8 mouse cellular contexts compared by ENCODE assay signal in the genomic region with DNA sequence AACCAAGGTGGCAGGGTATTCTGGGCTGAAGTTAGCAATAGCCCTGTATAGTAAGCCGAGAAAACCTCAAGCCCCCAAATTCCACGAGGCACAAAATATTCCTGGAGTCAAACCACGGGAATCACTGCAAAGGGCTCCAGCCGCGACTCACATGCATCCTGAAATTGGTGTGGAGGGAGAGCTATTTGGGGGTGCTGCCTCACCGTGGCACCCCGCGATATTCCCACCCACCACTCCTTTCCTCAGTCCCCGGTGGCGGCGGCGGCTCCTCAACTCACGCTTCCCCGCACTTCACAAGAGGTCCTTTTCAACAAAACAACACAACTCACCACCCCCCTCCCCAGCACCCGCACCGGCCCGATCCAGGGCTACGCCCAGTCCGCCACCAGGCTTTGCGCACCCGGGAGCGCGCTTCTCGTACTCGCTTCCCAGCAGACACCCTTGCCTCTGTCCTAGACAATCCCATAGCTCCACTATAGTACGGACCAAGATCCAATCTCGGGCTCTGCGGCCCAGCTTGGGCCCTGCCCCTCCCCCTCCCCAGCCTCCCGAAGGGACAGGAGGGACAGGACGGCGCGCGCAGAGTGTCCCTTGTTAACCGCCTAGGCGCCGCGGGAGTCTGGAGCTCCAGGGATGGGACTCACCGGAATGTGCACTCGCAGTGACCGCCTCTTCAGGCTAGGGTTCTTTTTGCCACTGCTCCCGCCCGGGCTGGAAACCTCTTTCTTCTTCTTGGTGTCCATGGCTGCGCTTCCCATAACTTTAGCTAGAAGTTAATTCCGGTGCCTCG. TPM values are rescaled to one million over a fixed set of nuclear protein-coding genes. Genes with fewer than 3 reads are reported as not detected.
A peak's percentile ranks its signal among the peaks of the same experiment; 100 is the strongest.
DNase-seq lines count a peak whose midpoint lies in the region; ATAC-seq and TF ChIP-seq lines count a peak whose summit lies in the region.

No protein-coding gene starts in this region.

- TF ChIP-seq CTCF in embryonic fibroblast, embryonic 13.5 days (IDR thresholded peaks at IDR 0.05; ENCODE audit: borderline replicate concordance, insufficient read depth, low read length), result no peak

- H3K4me1 ChIP-seq in embryonic fibroblast, embryonic 13.5 days (ENCODE audit: control insufficient read depth, insufficient read depth, low read length), result no peaks in the 10 kb centered on the region
- peaks cover 26% of the 10 kb centered on the region for H3K4me1 ChIP-seq in heart, embryonic 12.5 days (replicated peaks)
- peaks cover 11% of the 10 kb centered on the region for H3K4me1 ChIP-seq in kidney, embryonic 16.5 days (ENCODE audit: insufficient read depth, low read length)
- peaks cover 6% of the 10 kb centered on the region for H3K4me1 ChIP-seq in liver, embryonic 16.5 days (ENCODE audit: control insufficient read depth, low read depth, low read length)
- peaks cover 7% of the 10 kb centered on the region; the same call in 1 of the 2 replicates for H3K4me1 ChIP-seq in neural tube, embryonic 11.5 days (ENCODE audit: control insufficient read depth, insufficient read depth, low read length)

- H3K36me3 ChIP-seq in heart, embryonic 12.5 days, result no peaks in the 10 kb centered on the region
- H3K36me3 ChIP-seq in kidney, embryonic 16.5 days (ENCODE audit: insufficient read depth, low read length), result no peaks in the 10 kb centered on the region
- no peaks in the 10 kb centered on the region for H3K36me3 ChIP-seq in liver, embryonic 16.5 days (ENCODE audit: control insufficient read depth, insufficient read depth)
- H3K36me3 ChIP-seq in neural tube, embryonic 11.5 days (ENCODE audit: control insufficient read depth, insufficient read depth, low read length), result no peaks in the 10 kb centered on the region

- peak overlapping the region; percentile 97 for H3K4me2 ChIP-seq in heart, embryonic 12.5 days
- peak overlapping the region; percentile 83 for H3K4me2 ChIP-seq in kidney, embryonic 16.5 days (replicated peaks; ENCODE audit: low read depth, low read length)
- H3K4me2 ChIP-seq in liver, embryonic 16.5 days (ENCODE audit: low read depth, low read length), result peak overlapping the region; percentile 70
- peak overlapping the region; percentile 97 for H3K4me2 ChIP-seq in neural tube, embryonic 11.5 days (ENCODE audit: low read depth)

- H3K27ac ChIP-seq in embryonic fibroblast, embryonic 13.5 days (ENCODE audit: insufficient read depth, low read length), result no peak overlapping the region
- no peak overlapping the region; the same call in 1 of the 2 replicates for H3K27ac ChIP-seq in heart, embryonic 12.5 days (ENCODE audit: poor library complexity, severe bottlenecking)
- H3K27ac ChIP-seq in kidney, embryonic 16.5 days (ENCODE audit: low read length), result no peak overlapping the region
- peak overlapping the region; percentile 78 for H3K27ac ChIP-seq in liver, embryonic 16.5 days (ENCODE audit: low read length)
- H3K27ac ChIP-seq in neural tube, embryonic 11.5 days (ENCODE audit: low read depth, low read length), result no peak overlapping the region

- no peaks in the 10 kb centered on the region for H3K9me3 ChIP-seq in heart, embryonic 12.5 days (replicated peaks)
- no peaks in the 10 kb centered on the region for H3K9me3 ChIP-seq in kidney, embryonic 16.5 days (ENCODE audit: low read length)
- H3K9me3 ChIP-seq in liver, embryonic 16.5 days (replicated peaks; ENCODE audit: control insufficient read depth, low read length), result no peaks in the 10 kb centered on the region
- H3K9me3 ChIP-seq in neural tube, embryonic 11.5 days (ENCODE audit: control insufficient read depth, low read length), result no peaks in the 10 kb centered on the region

- ATAC-seq in heart, embryonic 12.5 days (ENCODE audit: insufficient number of reproducible peaks, low FRiP score), result peak; percentile 58
- peak; percentile 75 for ATAC-seq in kidney, embryonic 16.5 days (ENCODE audit: low FRiP score, low TSS enrichment)
- peak; percentile 8; the same call in 1 of the 2 replicates for ATAC-seq in liver, embryonic 16.5 days (ENCODE audit: low read depth)
- peak; percentile 62; the same call in 1 of the 2 replicates for ATAC-seq in neural tube, embryonic 11.5 days (ENCODE audit: insufficient read depth, low FRiP score, low TSS enrichment)

- DNase-seq in 3134 (ENCODE audit: extremely low read depth, insufficient read length, low spot score), result peak; percentile 29
- peak; percentile 70 to 83 for DNase-seq in adrenal gland, postnatal 36 days
- DNase-seq in neural tube, embryonic 11.5 days (ENCODE audit: low spot score), result peak; percentile 59
- DNase-seq in urinary bladder, adult 18-20 months (ENCODE audit: low spot score in 2 of 2), result peak; percentile 41 to 75

- peak overlapping the region; percentile 77 for H3K9ac ChIP-seq in heart, embryonic 12.5 days
- H3K9ac ChIP-seq in kidney, embryonic 16.5 days (replicated peaks; ENCODE audit: low read length), result peak overlapping the region; percentile 73
- peak overlapping the region; percentile 59 for H3K9ac ChIP-seq in liver, embryonic 16.5 days (ENCODE audit: low read depth, low read length)
- peak overlapping the region; percentile 37 for H3K9ac ChIP-seq in neural tube, embryonic 11.5 days (ENCODE audit: low read length)

- H3K4me3 ChIP-seq in embryonic fibroblast, embryonic 13.5 days (ENCODE audit: insufficient read depth, low read length), result peak overlapping the region; percentile 35
- H3K4me3 ChIP-seq in heart, embryonic 12.5 days, result peak overlapping the region; percentile 67
- H3K4me3 ChIP-seq in kidney, embryonic 16.5 days (ENCODE audit: low read length), result peak overlapping the region; percentile 52
- H3K4me3 ChIP-seq in liver, embryonic 16.5 days (ENCODE audit: low read depth, low read length), result peak overlapping the region; percentile 64
- peak overlapping the region; percentile 56 for H3K4me3 ChIP-seq in neural tube, embryonic 11.5 days (ENCODE audit: low read depth, low read length)

- WGBS in heart, embryonic 12.5 days, result under 1% methylated on average over 45 of the region's 45 CpGs
- WGBS in kidney, embryonic 16.5 days, result under 1% methylated on average over 45 of the region's 45 CpGs
- 1% methylated on average over 45 of the region's 45 CpGs for WGBS in liver, embryonic 16.5 days (ENCODE audit: insufficient replicate concordance)
- WGBS in neural tube, embryonic 11.5 days, result under 1% methylated on average over 45 of the region's 45 CpGs

- TF ChIP-seq POLR2A in embryonic fibroblast, embryonic 13.5 days (IDR thresholded peaks at IDR 0.05; ENCODE audit: low read depth, low read length), result no peak

- peaks cover 24% of the 10 kb centered on the region for H3K27me3 ChIP-seq in heart, embryonic 12.5 days (replicated peaks)
- peaks cover 14% of the 10 kb centered on the region for H3K27me3 ChIP-seq in kidney, embryonic 16.5 days (ENCODE audit: insufficient read depth, low read length)
- H3K27me3 ChIP-seq in liver, embryonic 16.5 days (ENCODE audit: control insufficient read depth, insufficient read depth, low read depth, low read length), result peaks cover 22% of the 10 kb centered on the region
- peaks cover 32% of the 10 kb centered on the region for H3K27me3 ChIP-seq in neural tube, embryonic 11.5 days (ENCODE audit: control insufficient read depth, insufficient read depth, low read length)

RNA-seq across cellular contexts. Expression of a gene that starts 0.9 kb away (rescaled TPM):
- 10 to 100 TPM; 36.8 to 42.7 TPM for total RNA-seq in adrenal gland, postnatal 36 days (2021)
- polyA plus RNA-seq in embryonic fibroblast, embryonic 13.5 days (2011; ENCODE audit: insufficient read length, low read depth, missing spikeins), result 36.2 and 39.6 TPM in 2 replicates
- polyA plus RNA-seq in heart, embryonic 12.5 days (2016; fragmentation: Nextera tagmentation; extraction: Ambion mirVana), result 105 and 107 TPM in 2 replicates
- polyA plus RNA-seq in kidney, embryonic 16.5 days (2015; fragmentation: Nextera tagmentation; extraction: Ambion mirVana), result 43.4 and 45.9 TPM in 2 replicates
- polyA plus RNA-seq in liver, embryonic 16.5 days (2015; fragmentation: Nextera tagmentation; extraction: Ambion mirVana), result 4.3 and 4.8 TPM in 2 replicates
- 52.9 and 59.1 TPM in 2 replicates for polyA plus RNA-seq in neural tube, embryonic 11.5 days (2014; fragmentation: Nextera tagmentation; extraction: Ambion mirVana)

Comparison
In these comparisons a context has a peak if more than half of its experiments do, and no peak if none do; other contexts are left out.
1. ATAC-seq: peak in every context shown above with its lines; median percentile 75 in kidney, embryonic 16.5 days; 62 in neural tube, embryonic 11.5 days; 58 in heart, embryonic 12.5 days; 8 in liver, embryonic 16.5 days.